Mouse (Mus musculus): ENCODE data around the gene Gm21103.
"Not testable (repeated sequence)": the region's sequence is repeated elsewhere in the genome, so short reads cannot be mapped to it uniquely, and the experiment has no call there.

The Gm21103 gene

DNA sequence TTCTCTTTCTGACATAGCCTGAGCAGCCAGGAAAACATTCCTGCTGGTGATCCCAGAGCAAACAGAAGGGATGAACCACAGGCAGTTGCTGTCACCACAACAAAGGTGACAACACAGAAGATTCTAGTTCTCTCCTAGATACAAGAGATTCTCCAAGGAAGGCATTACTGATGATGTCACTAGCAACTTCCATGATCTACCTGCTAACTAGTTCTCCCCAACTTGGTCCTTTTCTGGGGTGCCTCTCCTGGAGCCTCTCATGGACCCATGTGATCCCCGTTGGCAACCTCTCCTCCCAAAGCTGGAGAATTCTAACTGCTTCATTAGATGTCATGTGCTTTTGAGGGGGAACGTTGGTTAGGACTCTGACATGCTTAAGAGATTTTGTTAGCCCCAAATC is at the start of gene Gm21103:
TSS of gene Gm21103 (minus strand) at position 101 of the 400 bp plus-strand sequence.
- not testable (repeated sequence) for DNase-seq (ENCODE audit: low read depth, low spot score)

DNA sequence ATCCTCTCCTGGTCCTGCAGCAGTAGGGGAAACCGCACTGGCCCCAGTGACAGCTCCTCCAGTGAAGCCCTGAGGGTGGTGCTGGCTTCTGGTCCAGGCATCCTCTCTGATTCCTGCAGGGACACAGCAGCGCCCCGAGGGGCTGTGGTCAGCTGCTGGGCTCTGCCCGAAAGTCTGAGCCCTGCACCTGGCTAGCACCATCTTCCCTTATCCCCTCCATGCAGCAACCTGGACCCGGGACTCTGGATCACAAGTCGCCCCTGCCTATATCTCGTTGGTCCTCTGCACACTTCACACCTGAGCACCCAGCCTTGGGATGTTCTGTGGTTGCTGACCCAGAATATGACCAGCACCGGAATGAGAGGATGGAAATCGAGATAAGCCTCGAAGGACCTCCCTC is 38.9 kb upstream of the Gm21103 start, which contains the start of gene Gm3618:
TSS of gene Gm3618 (minus strand) at position 101 of the 400 bp plus-strand sequence.
- DNase-seq (ENCODE audit: low read depth, low spot score): not testable (repeated sequence)

DNA sequence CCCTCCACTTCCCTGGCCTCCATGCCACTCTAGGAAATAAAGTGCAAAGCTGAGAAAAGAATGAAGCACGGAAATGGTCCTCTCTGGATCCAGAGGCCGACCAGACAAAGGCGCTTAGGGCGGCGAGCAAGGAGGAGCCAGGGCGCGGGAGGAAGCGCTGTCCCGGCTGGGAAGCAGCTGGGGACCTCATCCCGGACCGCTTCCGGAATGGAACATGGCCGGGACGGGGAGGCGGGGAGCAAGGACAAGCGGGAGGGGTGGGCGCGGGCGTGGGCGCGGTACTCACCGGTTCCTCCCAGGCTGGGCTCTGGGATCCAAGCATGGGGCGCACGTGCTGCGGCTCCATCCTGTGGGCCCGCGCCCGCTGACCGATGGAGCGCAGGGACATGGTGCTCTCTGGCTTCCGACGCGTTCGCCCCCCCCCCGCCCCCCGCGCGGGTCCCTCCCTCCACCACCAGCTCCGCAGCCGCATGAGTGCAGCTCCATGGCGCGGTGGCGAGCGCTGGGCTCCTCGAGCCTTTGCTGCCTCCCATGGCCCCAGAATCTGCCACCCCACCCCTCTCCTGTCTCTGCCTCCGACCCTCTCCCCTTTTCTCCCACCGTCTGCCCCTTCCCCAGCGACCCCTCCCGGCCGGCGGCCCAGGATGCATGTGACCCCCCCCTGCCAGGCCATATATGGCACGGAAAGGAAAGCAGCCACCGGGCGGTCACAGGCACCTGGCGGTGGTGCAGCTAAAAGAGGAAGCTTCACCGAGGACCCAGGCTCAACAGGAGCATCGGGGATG is 17.5 kb downstream of the Gm21103 start, which contains the start of gene Gm3411:
TSS of gene Gm3411 (minus strand) at position 320 of the 785 bp plus-strand sequence.
- peak; percentile 1 for DNase-seq (ENCODE audit: low read depth, low spot score)
